Mouse (Mus musculus) limb, embryonic 12.5 days (tissue): ENCODE data around the gene Preb. TPM values are rescaled to one million over a fixed set of nuclear protein-coding genes. Genes with fewer than 3 reads are reported as not detected.

Experiments used
- ATAC-seq: fragments of 200-750 bp; cut with Nextera tagmentation; 2 replicates; pipeline ENCODE4 v1.8.0; 2017; ENCODE audit warnings: low read depth, moderate TSS enrichment; ENCODE audit not compliant: insufficient number of reproducible peaks, insufficient read depth, low FRiP score, low TSS enrichment
- H3K27ac ChIP-seq: fragments of 300-500 bp; sonication (generic); 2 replicates; pipeline ENCODE4 v1.5.1; 2016; ENCODE audit warnings: mild to moderate bottlenecking, moderate library complexity
- H3K27me3 ChIP-seq: fragments of 300-500 bp; sonication (generic); 2 replicates; pipeline ENCODE4 v1.6.1; 2016; ENCODE audit warnings: mild to moderate bottlenecking, moderate library complexity
- H3K36me3 ChIP-seq: fragments of 300-500 bp; sonication (generic); 2 replicates; pipeline ENCODE4 v1.6.1; 2016; ENCODE audit warnings: mild to moderate bottlenecking, moderate library complexity
- H3K4me1 ChIP-seq: fragments of 300-500 bp; sonication (generic); replicated peaks from 2 replicates; pipeline ENCODE4 v1.6.1; 2016
- H3K4me2 ChIP-seq: fragments of 300-500 bp; sonication (generic); 2 replicates; pipeline ENCODE4 v1.6.1; 2016; ENCODE audit warnings: mild to moderate bottlenecking, moderate library complexity
- H3K4me3 ChIP-seq: fragments of 300-500 bp; sonication (generic); replicated peaks from 2 replicates; pipeline ENCODE4 v1.5.1; 2016; ENCODE audit warnings: mild to moderate bottlenecking
- H3K9ac ChIP-seq: fragments of 300-500 bp; sonication (generic); replicated peaks from 2 replicates; pipeline ENCODE4 v1.6.1; 2016; ENCODE audit warnings: mild to moderate bottlenecking, moderate library complexity
- H3K9me3 ChIP-seq: fragments of 300-500 bp; sonication (generic); 2 replicates; pipeline ENCODE4 v1.6.1; 2016; ENCODE audit warnings: mild to moderate bottlenecking, moderate library complexity
- WGBS: fragments of 180-500 bp; shearing (Covaris S2); methylation state at CpG from one replicate; pipeline ENCODE4 v1.1.7; 2016; 5-methylcytosine and 5-hydroxymethylcytosine counted together
- polyA plus RNA-seq: library from polyadenylated mRNA; unstranded; fragments of >200 nt; fragmentation: Nextera tagmentation; extraction: Ambion mirVana; gene quantifications from 2 replicates; pipeline ENCODE4 v1.2.1, GENCODE M21; 2016

The Preb gene
- polyA plus RNA-seq, 1 experiment from 2014 or later, result 132 TPM

DNA sequence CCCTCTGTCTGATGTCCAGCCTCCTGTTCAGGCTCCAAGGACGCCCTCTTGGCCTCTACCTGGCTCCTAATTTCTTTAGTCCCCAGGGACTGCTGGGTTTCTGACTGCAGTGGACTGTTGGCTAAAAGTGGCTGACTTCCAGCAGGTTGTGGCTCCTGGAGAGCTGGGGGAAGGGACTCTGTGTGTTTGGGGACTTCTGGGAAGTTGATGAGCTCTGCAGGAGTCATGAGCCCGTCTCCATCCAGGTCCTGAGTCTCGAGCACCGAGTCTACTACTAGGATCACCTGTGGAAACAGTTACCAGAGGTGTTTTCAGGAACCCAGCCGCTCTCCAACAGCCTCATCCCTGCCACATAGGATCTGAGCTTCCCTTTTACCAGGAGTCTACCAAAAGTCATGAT lies 26.5 kb downstream of the Preb start:
- Histone ChIP-seq H3K4me2 (no peak overlapping the region), H3K36me3 (no peaks in the 10 kb centered on the region), H3K9ac (no peak overlapping the region), H3K27ac (no peak overlapping the region), H3K27me3 (no peaks in the 10 kb centered on the region), H3K4me1 (peaks cover 3% of the 10 kb centered on the region; the same call in 1 of the 2 replicates), H3K4me3 (no peak overlapping the region), H3K9me3 (no peaks in the 10 kb centered on the region)
- ATAC-seq, result no peak
- WGBS, result 68% methylated on average over 5 of the region's 5 CpGs

DNA sequence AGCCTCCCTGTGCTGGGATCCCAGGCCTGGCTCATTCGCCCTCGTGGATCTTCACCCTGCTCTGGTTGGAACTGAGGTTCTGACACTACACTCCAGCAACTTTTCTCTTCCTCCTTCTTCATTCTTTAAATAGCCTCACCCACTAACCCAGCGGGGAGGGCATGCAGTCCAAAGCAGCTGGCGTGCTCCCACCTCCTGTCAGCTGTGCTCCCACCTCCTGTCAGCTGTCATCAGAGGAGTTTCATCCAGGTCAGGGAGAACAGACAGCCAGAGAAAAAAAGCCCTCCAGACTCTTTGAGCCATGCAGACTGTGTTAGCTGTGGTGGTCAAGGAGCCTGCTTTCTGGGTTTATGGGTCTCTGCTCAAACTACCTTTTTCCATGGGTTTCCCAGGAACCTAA lies 28.8 kb downstream of the Preb start:
- no peak overlapping the region for H3K27ac ChIP-seq
- H3K9me3 ChIP-seq, result no peaks in the 10 kb centered on the region
- no peak overlapping the region for H3K9ac ChIP-seq
- 82% methylated on average over 4 of the region's 4 CpGs for WGBS
- no peak for ATAC-seq
- H3K36me3 ChIP-seq, result no peaks in the 10 kb centered on the region
- H3K27me3 ChIP-seq, result no peaks in the 10 kb centered on the region
- no peak overlapping the region for H3K4me3 ChIP-seq
- peaks cover 3% of the 10 kb centered on the region; the same call in 1 of the 2 replicates for H3K4me1 ChIP-seq
- no peak overlapping the region for H3K4me2 ChIP-seq

DNA sequence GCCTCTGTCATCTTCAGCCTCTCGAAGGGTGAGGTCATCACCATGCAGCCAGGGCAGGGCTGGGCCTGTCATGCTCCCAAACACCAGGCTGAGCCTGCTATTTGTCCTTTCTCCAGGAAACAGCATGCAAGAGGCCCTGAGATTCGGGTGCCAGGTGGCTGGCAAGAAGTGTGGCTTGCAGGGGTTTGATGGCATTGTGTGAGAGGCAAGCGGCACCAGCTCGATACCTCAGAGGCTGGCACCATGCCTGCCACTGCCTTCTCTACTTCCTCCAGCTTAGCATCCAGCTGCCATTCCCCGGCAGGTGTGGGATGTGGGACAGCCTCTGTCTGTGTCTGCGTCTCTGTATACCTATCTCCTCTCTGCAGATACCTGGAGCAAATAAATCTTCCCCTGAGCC lies 29.3 kb downstream of the Preb start:
- Histone ChIP-seq H3K4me3 (no peak overlapping the region), H3K36me3 (no peaks in the 10 kb centered on the region), H3K4me1 (peaks cover 3% of the 10 kb centered on the region; the same call in 1 of the 2 replicates), H3K27ac (no peak overlapping the region), H3K27me3 (no peaks in the 10 kb centered on the region), H3K4me2 (no peak overlapping the region), H3K9ac (no peak overlapping the region), H3K9me3 (no peaks in the 10 kb centered on the region)
- 79% methylated on average over 6 of the region's 6 CpGs for WGBS
- no peak for ATAC-seq

DNA sequence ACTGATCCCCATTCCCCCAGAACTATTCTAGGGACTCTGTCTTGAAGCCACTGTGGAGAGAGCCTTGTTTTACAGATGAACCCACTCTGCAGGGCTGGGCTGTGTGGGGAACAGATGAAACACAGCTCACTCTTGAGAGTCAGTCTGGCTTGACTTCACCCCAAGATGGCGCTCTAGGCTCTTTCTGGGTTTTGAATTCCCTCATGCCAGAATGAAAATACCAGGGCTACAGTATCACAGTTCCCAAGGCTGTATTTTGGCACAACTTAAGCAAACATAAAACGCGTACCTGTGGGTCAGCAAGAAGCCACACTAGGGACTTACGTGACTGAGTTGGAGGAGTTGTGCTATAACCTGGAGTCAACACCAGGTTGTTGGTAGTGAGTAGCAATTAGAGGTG lies 30.0 kb downstream of the Preb start:
- H3K9me3 ChIP-seq, result no peaks in the 10 kb centered on the region
- H3K4me3 ChIP-seq, result no peak overlapping the region
- H3K9ac ChIP-seq, result no peak overlapping the region
- H3K27ac ChIP-seq, result no peak overlapping the region
- H3K4me1 ChIP-seq, result peaks cover 3% of the 10 kb centered on the region; the same call in 1 of the 2 replicates
- no peak overlapping the region for H3K4me2 ChIP-seq
- H3K27me3 ChIP-seq, result no peaks in the 10 kb centered on the region
- no peaks in the 10 kb centered on the region for H3K36me3 ChIP-seq
- WGBS, result 41% methylated on average over 4 of the region's 4 CpGs
- no peak for ATAC-seq

DNA sequence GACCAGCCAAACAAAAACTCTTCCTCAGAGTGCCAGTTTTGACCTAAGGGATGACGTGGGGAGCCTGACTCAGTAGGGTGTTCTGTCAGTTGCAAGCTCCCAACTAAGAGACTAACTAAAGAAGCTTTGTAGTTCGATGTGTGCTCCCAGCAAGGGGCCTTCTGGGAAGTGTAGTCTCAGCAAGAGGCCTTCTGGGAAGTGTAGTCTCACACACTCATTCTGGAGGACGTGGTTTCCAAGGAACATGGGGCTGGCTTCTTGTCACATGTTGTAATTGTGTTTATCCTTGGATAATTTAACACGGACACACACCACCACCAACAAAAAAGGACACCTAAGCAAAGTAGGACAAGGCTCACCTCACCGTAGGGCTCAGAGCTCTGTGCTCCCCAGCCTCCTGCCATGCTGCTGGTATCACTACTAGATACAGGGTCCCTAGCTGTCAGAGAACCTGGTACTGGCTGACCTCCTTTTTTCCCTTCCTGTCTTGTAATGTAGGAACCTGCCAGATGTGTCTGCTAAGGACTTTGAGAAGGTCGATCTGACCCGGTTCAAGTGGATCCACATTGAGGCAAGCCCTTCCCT lies 32.1 kb downstream of the Preb start:
- peaks cover 5% of the 10 kb centered on the region for H3K4me1 ChIP-seq
- H3K4me2 ChIP-seq, result peak overlapping the region; percentile 31; the same call in 1 of the 2 replicates
- no peak overlapping the region for H3K27ac ChIP-seq
- H3K27me3 ChIP-seq, result no peaks in the 10 kb centered on the region
- H3K9ac ChIP-seq, result no peak overlapping the region
- no peaks in the 10 kb centered on the region for H3K36me3 ChIP-seq
- WGBS, result 43% methylated on average over 7 of the region's 7 CpGs
- H3K9me3 ChIP-seq, result no peaks in the 10 kb centered on the region
- ATAC-seq, result no peak; the same call in 1 of the 2 replicates
- no peak overlapping the region for H3K4me3 ChIP-seq

DNA sequence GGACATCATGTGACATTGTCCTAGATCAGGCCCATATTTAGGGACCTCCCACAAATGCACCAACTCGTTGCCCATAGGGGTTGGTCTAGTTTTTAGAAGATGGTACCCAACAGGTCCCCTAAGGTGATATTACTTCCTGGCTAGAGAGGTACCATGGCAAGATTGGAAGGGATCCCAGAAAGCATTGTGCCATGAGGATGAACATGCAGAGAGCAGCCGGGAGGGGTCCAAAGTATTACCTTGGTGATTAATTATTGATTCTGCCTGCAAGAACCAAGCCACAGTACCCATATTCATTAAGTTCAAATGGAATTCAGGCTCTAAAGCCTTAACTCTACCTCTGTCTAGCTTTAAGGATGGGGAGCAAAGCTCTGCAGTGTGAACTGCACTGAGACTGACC lies 34.1 kb downstream of the Preb start:
- Histone ChIP-seq H3K4me2 (no peak overlapping the region), H3K27me3 (no peaks in the 10 kb centered on the region), H3K4me1 (peaks cover 21% of the 10 kb centered on the region), H3K9ac (no peak overlapping the region), H3K9me3 (no peaks in the 10 kb centered on the region), H3K27ac (no peak overlapping the region), H3K36me3 (peaks cover 2% of the 10 kb centered on the region), H3K4me3 (no peak overlapping the region)
- 87% methylated on average over 2 of the region's 2 CpGs for WGBS
- no peak for ATAC-seq

DNA sequence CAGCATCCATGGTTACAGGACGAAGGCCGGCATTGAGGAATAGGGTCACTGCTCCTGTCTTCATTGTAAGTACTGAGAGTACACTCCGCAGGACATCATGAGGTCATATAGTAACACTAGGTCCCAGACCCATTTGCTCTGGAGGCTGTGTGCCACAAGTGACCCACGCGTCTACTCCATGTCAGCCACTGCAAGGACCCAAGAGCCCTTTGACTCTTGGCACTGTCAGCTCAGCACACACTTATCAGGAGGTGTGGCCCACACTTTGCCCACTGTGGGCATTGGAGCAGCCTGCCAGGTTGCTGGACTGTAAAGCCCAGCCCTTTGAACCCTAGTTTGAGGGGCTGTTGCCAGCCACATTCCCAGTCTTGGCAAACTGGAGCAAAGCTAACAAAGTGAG lies 34.9 kb downstream of the Preb start:
- Histone ChIP-seq H3K4me1 (peaks cover 26% of the 10 kb centered on the region), H3K9me3 (no peaks in the 10 kb centered on the region), H3K27me3 (no peaks in the 10 kb centered on the region), H3K9ac (no peak overlapping the region), H3K36me3 (peaks cover 10% of the 10 kb centered on the region), H3K4me2 (no peak overlapping the region), H3K27ac (no peak overlapping the region), H3K4me3 (no peak overlapping the region)
- ATAC-seq, result no peak
- WGBS, result 92% methylated on average over 5 of the region's 5 CpGs

DNA sequence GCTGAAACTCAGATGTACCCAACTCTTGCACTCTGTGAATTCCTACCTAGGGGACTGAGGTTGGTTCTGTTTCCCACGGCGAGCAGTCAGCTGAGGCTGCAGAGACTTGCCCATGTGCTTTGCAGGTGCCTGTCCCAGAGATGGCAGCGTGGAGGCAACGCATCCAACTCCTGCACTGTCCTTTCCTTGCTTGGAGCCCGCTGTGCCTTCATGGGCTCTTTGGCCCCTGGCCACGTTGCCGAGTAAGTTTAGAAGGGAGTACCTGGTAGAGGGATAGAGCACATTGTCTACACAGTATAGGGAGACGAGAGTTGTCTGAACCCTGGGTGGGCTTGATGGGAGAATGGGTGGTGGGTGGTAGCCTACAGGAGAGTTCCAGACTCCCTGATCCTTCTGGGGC lies 35.5 kb downstream of the Preb start:
- no peak overlapping the region for H3K9ac ChIP-seq
- no peak overlapping the region for H3K4me3 ChIP-seq
- no peaks in the 10 kb centered on the region for H3K9me3 ChIP-seq
- peaks cover 32% of the 10 kb centered on the region for H3K4me1 ChIP-seq
- no peaks in the 10 kb centered on the region for H3K27me3 ChIP-seq
- 83% methylated on average over 8 of the region's 8 CpGs for WGBS
- H3K36me3 ChIP-seq, result peaks cover 16% of the 10 kb centered on the region
- H3K4me2 ChIP-seq, result no peak overlapping the region
- no peak overlapping the region for H3K27ac ChIP-seq
- no peak for ATAC-seq

DNA sequence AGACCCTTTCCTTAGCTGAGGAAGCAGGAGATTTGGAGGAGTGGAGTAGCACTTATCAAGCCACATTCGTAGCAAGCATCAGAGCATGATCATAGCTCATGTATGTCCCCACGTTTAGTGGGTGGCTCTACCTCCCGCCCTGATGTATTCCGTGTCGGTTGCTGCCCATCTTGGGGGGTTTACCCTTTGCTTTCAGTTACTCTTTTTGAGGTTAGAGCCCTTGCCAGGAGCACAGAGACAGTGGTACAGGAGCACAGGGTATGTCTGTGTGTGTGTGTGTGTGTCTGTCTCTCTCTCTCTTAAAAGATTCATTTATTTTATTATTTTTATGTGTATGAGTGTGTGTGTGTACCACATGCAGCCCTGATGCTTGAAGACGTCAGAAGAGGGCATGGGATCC lies 37.0 kb downstream of the Preb start:
- Histone ChIP-seq H3K4me2 (no peak overlapping the region; the same call in 1 of the 2 replicates), H3K9ac (no peak overlapping the region), H3K27me3 (no peaks in the 10 kb centered on the region), H3K27ac (no peak overlapping the region), H3K36me3 (peaks cover 31% of the 10 kb centered on the region), H3K4me3 (no peak overlapping the region), H3K9me3 (no peaks in the 10 kb centered on the region), H3K4me1 (peaks cover 45% of the 10 kb centered on the region)
- WGBS, result 88% methylated on average over 6 of the region's 6 CpGs
- ATAC-seq, result no peak

DNA sequence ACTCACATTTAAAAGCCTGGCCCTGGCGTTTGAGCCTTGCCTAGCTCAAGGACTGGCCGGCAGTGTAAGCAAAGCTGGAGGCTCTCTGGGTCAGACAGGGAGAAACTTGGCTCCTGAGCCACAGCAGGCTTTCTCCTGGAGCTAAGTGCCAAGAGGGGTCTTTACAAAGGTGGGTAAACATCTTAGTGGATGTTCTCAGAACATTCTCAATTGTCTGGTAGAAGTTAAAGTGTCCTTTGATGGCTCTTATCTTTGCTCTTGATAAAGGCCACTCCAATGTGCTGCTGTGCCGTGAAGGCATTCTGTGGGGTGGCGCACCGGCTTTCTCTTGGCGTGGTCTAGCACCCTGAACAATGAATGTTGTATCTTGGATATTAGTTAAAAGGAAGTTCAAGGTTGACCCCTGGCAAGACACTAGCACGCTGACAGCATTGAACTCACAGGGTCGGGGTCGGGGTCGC lies 37.5 kb downstream of the Preb start:
- H3K9me3 ChIP-seq, result no peaks in the 10 kb centered on the region
- WGBS, result 74% methylated on average over 10 of the region's 10 CpGs
- no peak for ATAC-seq
- H3K27ac ChIP-seq, result peak overlapping the region; percentile 91
- peak overlapping the region; percentile 77 for H3K4me2 ChIP-seq
- H3K4me1 ChIP-seq, result peaks cover 49% of the 10 kb centered on the region
- H3K27me3 ChIP-seq, result no peaks in the 10 kb centered on the region
- H3K4me3 ChIP-seq, result peak overlapping the region; percentile 46; the same call in 1 of the 2 replicates
- H3K9ac ChIP-seq, result 0 out of 2 replicates have a peak overlapping the region, but pooled peaks have one; percentile 59
- peaks cover 37% of the 10 kb centered on the region for H3K36me3 ChIP-seq

DNA sequence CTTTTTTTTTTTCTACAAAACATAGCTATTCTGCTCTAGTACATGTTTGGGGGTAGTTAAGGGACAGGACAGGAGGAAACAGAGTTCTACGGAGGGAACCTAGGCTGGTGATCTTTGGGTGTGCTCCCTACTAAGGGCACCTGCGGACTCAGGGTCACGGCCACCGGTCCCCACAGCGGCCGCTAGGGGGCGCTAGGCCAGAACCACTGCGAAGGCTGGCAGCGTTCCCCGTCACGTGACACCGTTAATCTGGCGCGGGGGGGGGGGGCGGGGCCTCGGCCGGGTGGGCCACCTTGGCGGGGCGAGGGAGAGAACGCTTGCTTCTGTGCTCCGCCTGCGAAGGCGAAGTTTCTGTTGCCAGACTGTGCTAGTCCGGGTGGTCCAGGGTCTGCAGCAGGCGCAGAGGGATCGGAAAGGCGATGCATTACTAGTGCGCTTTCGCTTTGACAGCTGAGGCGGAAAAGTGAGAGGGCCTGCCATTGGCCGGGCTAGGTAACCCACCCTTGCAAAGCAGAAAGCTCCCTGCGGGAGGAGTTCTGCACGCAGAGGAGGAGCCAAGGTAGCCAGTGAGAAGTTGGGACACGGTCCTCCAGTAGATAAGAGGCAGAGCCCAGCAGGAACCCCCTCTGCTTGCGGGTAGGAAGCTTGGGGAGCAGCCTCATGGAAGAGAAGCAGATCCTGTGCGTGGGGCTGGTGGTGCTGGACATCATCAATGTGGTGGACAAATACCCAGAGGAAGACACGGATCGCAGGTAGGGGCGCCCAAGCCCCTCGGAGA lies 38.7 kb downstream of the Preb start, which contains the start of gene Khk:
TSS of gene Khk (plus strand) at position 176 of the 778 bp plus-strand sequence.
- Histone ChIP-seq H3K36me3 (peaks cover 47% of the 10 kb centered on the region), H3K4me1 (peaks cover 55% of the 10 kb centered on the region)

More for the DNA sequence above, 38.7 kb downstream of the Preb start, which contains the start of gene Khk:
- Histone ChIP-seq H3K4me3 (peak within 1 kb of the TSS; percentile 46), H3K4me2 (peak within 1 kb of the TSS; percentile 77), H3K9ac (peak within 1 kb of the TSS; percentile 59), H3K27ac (peak within 1 kb of the TSS; percentile 91), H3K27me3 (no peaks in the 10 kb centered on the region), H3K9me3 (no peaks in the 10 kb centered on the region)
- WGBS, result 1% methylated on average over 40 of the region's 40 CpGs
- peak; percentile 85 for ATAC-seq
